Mouse (Mus musculus) kidney, postnatal 14 days (tissue): ENCODE results near the gene Smim15.

Source experiments
- DNase-seq: peaks from one replicate; pipeline ENCODE4 v3.0.0; 2022; ENCODE audit warnings: mixed read lengths

The Smim15 gene

DNA sequence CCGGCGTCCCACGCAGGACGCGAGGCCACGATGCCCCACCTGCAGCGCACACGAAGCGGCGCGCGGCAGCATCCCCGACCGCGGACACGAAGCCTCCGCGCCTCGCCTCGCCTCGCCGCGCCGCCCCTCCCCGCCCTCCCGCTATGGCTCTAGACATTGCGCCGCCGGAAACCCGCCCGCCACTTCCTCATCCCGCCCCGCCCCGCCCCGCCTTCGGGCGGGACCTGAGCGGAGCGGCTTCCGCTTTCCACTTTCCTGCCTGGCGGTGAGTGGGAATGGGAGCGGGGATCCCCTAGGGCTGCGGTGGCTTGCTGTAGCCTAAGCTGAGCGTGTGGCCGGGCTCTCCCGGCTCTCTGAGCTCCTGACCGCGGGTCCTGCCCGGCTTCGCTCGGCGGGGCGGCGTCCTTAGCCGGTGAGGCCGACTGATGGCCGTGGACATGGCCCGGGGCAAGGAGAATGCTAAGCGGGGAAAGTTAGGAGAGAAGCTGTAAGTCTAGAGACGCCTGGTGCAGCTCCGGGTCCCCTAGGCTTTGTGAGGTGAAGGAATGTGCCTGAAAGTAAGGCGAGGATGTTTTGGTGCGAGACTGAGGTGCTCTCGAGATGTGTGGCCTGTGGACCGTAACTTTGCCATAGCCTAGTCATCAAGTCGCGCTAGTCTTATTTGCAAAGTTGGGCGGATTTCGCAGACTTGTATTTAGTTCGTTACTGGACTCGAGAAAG is at the start of gene Smim15:
Smim15 (plus strand) TSS at position 225 of the 720 bp plus-strand sequence.
- peak; percentile 95 for DNase-seq

DNA sequence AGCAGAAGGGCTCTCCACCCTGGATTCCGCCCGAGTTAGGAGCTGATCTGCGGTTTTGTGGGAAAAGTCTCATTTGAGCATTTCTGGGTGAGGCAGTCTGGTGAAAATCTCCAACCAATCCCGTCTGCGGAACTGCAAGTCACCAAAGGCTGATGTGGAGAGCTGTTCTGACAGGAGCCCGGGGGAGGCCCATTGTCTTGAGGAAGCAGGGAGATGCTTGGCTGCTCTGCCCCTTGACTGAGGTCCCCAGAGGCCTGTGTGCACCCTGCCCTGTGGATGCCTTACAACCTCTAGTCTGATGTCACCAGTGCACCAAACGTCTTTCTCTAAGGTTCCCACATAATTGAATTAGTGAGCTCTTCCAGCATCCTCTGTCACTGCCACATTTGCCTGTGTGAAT is 49.0 kb upstream of the Smim15 start:
- DNase-seq: no peak

DNA sequence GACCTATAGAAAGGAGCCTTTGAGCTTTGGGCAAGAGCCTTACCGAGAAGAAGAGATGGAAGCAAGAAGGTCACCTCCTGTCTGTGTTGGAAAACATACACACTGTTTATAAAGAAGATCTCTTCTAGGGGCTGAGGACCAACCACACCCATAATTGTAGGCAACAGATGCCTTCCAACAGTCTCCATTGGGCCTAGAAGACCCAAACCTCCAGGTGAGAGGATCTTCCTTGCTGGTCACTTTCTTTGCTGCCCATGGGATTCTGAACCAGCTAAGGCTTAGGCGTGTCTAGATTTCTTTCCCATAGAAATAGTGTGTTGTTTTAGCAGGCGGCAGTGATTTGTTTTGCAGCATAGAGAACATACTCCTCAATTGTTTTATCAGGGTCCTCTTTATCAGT is 47.9 kb upstream of the Smim15 start:
- DNase-seq: no peak

DNA sequence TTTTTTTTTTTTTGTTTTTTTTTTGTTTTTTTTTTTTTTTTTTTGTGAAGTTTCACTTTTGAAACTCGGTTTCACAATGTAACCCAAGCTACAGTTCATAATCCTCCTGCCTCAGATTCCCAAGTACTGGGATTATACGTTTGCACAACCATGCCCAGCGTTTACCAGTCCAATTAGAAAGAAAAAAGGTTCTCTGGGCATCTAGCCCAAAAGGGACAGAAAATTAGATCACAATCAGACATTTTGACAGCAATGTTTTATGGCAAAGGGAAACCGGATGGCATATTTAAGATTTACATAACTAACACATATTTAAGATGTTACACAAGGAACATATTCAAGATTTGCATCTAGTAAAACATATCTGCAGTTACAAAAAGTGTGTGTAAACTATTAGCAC is 36.4 kb upstream of the Smim15 start:
- DNase-seq: no peak

DNA sequence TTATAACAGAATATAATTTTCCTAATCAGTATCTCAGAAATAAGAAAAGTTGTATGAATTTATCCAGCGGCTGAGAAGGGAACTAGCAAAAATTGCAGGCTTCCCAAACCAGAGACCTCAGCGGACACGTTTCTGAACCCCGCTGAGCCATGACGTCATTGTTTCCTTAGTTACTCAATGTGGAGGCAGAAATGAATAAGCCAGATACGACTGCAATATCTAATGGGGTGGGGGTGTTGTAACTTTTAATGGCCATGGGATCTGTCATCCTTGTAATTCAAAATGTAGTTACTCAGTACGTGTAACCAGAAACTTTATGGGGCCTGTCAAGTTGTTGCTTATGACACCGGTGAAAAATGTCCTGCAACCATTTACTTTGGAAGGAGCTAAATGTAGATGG is 31.1 kb upstream of the Smim15 start:
- no peak for DNase-seq

DNA sequence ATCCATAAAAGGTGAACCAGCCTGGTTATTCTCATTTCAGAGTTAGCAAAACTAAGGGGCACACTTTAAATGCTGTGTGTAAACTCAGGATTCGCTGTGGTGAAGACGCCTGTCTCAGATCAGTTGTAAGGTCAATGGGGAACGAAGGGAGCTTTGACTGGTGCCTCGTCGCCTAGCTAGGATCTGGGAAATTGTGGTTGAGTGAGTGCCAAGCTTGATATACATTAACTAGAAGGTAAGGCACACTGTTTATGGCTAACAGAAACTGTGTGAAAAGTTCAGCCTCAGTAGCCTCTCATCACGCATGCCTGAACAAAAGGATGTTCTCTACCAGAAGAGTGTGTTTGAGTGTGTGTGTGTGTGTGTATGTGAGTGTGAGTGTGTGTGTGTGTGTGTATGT is 30.4 kb upstream of the Smim15 start:
- DNase-seq: peak; percentile 81

DNA sequence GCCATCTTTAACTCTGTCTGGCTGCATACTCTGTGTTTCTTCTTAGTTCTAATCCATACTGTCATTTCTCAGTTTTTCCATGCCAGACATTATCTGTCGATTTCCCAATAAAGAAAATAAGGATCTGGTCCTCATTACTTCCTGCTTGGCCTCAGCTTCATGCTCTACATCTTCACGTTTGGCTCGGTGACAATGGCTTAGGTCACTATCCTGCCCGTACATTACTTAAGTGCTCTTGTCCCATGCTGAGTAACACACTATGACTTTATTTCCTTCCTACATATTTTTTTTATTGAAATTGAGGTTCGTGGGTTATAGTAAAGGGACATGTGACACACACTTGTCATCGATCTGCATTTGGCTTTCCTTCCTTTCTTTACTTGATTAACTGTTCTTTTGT is 29.1 kb upstream of the Smim15 start:
- DNase-seq: no peak

DNA sequence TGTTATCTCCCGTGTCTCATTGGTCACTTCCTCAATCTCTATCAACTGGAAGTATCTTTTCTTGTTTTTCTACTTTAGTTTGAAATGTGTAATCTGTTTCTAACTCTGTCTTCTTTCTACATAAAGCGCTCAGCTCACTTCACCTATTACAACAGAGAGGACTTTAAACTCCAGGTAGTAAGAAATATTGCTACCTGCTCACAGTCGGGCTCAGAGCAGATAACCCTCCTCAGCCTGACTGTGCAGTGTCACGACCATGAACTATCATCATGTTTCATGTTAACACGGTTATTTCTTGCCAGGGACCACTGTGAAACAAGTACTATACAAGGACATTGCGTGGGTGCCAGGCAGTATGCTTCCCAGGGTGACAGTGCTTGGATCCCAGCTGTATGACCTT is 26.9 kb upstream of the Smim15 start:
- DNase-seq: no peak

DNA sequence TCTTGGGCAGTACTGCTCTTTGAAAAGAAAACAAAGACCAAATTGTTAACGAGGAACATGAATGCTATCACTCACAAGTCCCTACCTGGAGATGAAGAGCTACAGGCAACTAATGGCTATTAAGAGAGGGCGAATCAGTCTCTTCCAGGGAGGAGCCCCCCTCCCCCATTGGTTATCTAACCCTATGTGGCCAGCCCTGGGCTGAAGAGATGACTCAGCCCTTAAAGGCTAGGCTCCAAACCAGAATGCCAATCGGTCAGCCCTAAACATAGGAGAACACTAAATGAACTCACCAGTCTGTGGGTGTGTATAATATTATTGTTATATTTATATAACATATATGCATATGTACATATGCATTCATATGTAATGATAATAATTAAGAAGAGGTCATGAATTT is 18.4 kb upstream of the Smim15 start:
- no peak for DNase-seq

DNA sequence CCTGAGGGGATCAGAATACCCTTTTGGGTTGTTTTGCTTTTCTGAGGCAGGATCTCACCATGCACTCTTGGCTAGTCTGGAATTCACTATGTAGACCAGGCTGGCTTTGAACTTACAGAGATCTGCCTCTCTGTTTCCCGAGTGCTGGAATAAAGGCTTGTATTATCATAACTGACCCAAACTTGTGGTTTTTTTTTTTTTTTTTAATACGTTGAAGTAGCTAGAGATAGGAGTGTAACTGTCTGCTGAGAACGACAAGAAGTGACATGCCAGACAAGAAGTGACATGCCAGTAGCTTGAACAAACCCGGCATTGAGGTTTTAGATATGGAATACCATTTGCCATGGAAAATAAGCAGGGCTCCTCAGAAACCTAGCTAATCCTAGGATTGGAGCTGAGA is 11.5 kb upstream of the Smim15 start:
- no peak for DNase-seq

DNA sequence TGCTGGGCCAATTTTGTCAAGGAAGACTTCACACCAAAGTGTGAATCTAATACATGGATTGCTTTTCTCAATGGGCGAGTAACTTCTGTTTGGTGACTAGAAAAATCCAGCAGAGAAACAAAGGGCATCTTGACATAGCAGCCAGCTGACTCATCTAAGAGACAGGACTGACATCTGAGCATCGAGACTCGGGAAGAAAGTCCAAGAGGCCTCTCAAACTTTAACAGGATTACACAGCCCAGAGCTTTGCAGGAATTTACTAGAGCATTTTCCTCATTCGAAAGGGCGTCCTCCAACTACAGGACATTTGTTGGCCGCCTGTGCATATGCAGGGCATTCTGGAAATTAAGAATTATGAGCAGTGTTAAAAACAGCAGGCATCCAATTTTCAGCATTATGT is 4.9 kb upstream of the Smim15 start:
- DNase-seq: peak; percentile 73

DNA sequence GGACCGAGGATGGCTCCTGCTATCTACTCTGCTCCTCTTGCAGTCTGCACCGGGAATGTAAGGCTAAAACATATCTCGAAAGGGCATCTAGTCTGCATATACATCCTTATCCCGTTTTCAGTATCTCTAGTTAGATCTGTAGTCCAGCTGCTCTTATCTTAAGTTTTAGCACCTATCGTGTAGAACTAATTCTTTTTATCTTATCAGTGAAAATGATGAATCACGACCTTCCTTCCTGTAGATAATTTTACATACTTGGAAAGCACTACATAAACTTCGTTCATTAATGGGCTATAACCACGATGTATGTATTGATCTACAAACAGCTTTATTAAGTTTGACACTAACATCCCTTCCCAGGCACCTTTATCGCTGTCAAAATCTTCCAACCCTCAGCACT is 4.3 kb upstream of the Smim15 start:
- no peak for DNase-seq

DNA sequence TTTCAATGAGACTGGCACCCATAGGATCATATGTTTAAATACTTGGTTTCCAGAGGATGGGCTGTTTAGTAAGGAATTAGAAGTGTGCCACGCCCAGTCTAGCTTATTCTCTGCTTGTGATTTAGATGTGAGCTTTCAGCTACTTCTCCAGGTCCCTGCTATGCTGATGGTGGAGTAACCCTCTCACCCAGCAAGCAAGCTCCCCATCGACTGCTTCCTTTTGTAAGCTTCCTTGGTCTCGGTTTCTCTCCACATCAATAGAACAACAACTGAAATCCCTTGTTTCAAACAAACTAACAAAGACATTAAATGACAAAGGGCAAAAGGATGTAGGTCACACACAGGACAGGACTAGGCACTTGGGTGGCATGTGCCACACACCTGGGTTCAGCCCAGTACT is 3.8 kb upstream of the Smim15 start:
- no peak for DNase-seq

DNA sequence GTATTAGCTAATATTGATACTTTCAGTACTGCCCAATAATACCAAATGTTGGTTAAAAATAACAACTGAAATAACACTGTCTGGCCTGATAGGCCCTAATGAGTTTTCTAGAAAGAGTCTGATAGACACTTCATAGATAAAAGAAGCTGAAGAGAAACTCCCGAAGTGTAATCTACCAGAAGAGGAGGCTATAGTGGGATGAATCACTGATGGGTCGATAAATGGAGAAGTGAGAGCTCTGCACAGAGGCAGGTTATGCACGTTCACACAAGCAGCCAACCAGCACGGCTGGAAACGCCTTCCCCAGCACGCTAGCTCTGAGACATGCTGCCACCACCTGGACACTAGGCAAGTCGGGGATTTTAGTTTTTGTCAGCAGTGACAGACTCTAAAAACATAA is 2.9 kb upstream of the Smim15 start:
- peak; percentile 84 for DNase-seq

DNA sequence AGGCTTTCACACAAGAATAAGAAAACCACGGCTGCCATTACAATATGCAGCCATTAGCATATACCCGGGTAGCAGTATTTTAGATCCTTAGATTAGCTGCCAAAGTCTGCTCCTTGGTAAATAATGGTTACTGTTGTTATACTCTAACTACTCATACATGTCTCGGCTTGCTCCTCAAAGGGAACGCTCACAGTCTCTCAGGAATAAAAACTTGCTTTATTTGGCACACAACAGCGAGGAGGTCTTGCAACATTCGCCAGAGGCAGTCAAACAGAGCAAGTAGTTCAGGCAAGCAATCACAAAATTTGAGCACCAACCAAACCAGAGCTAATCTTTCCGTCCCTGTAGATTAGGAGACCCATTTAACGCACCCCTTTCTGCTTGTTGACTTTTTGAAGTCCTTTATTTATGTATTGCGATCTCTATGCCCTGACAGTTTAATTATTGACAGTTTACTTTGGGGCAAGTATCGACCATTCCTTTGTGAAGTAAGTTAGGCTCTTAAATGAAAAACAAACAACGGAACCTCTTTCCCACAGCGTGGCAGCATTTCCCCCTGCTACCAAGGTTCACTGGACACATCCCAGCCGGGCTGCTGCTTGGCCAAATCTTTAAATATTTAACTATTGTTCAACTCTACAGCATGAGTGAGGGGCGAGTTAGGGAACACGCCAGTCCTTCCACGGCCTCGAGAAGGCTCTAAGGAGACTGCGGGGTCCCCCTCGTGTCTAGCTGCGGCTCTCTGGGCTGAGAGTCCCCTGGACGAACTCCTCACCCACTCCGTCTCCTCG is 620 bp upstream of the Smim15 start:
- DNase-seq: peak; percentile 73

DNA sequence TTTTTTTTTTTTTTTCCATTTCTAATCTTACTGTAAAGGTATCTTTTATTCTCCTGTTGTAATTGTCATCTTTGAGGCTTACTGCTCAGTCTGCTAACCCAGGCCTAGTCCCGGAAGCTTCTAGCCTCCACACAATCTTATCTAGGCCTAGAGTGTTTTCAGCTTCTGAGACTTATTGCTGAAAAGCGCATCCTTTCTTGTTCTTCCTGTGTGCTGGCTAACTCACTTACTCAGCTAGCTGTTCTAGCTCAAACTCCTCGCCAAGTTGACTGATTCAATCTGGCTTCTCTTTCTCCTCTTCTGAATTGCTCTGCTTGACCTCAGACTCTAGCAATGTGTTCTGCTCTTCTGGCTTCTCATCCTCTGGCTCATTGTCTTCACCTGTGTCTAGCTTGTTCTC is 1.4 kb downstream of the Smim15 start:
- no peak for DNase-seq

DNA sequence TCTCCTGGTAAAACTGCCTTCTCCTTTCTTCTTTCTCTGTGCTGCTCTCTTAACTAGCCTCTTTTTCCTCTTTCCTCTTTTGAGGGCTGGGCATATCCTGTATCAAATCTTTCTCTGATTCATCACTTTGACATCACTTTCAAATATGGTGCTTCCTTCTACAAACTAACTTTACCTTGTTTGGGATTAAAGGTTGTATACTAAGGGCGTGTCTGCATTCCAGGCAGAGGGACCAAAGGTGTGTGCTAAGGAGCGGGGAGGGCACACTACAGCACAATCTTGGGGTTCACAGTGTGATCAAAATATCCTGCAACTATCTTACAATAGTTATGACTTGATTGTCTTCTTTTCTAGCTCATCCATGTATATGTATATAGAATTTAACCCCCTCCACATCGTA is 1.8 kb downstream of the Smim15 start:
- DNase-seq: no peak

DNA sequence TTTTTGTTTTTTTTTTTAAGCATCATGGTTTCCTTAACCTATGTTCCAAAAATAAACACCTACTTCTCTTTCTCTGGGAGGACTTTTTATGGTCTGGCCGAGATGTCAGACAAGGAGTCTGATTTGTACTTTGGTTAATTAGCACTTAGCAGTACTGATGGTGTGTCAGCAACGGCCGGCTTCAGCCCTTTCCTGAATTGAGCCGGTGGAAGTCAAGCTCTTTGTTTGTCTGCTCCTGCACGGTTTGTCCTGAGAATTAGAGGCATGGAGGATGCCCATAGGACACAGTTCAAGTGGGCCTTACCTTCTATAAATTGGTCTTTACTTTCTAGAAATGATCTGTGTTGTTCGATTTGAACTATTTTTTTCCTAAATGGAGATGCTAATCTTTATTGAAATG is 2.6 kb downstream of the Smim15 start:
- no peak for DNase-seq

DNA sequence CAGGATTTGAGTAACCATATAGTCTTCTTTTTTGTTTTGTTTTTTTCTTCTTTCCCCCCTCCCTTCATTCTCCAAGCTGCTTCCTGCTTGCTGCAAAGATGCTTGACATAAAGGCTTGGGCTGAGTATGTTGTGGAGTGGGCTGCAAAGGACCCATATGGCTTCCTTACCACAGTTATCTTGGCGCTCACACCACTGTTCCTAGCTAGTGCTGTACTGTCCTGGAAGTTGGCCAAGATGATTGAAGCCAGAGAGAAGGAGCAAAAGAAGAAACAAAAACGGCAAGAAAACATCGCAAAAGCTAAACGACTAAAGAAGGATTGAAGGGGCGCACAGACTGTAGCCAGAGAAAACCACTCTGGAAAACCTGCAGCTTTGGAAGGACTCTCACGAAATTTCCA is 3.1 kb downstream of the Smim15 start:
- DNase-seq: no peak

DNA sequence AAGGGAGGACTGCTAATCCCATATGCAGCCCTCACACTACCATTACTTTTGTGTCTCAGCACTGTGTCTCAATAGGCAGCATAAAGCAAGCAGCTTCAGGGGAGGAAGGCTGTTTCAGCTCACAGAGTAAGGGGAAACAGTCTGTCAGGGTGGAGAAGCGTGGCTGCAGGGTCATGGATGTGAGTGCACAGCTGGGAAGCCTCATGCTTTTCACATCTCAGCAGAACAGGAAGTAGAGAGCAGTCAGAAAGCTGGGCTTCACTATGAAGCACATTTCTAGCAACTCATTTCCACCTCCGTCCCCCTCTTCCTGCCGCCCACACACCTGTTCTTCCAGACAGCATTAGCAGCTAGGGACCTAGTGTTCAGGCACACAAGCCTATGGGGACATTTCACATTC is 12.7 kb downstream of the Smim15 start:
- DNase-seq: peak; percentile 54

DNA sequence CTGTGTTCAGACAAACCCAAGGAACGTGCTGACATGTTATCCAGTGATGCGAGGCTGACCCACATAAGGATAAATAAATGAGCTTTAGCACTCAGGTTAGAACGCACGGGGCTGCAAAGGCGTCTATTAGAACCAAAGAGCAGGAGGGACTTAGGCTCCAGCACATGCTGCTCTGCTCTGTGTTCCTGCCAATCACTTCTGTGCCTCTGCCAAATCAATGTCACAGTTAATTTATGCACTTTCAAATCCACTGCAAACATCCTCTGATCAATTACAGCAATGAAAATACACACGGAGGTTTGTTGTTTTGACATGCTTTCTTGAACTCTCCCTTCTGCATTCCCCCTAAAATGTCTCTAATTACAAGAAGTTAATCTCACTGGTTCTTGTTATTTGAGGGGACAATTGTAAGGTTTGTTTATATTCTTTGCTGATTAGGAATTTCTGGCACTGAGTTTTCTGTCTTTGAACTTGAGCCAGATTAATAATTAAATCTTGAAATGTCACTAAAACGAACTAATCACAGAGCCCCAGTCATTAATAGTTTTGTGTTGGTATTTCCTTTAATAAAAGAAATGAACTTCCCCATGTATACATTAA is 16.1 kb downstream of the Smim15 start:
- peak; percentile 45 for DNase-seq

DNA sequence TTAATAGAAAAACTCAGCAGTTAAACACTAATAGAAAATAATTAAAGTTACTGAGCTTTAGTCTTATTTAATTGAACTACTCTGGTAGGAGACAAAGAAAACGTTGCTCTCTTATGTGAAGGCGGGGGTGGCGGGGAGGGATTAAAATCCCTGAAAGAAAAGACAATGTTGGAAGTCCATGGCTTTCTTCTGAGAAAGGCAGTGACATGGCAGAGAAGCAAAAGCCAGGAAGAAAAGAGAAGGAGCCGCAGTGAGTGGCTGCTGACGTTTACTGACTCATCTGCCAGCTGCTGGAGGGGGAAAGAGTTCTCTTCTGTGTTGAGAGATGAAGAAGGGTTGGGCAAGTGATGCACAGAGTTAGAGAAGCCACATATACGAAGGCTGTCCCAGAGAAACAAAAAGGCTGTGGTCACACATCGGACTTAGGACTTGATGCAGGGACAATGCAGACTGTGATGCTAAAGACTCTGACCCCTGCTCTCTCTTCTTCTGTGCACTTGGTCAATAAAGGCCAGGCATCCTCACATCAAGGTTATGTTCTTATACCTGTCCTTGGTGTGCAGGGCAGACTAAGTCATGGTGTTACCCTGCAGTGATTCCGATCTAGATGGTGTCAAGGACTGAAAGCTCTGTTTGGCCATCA is 16.8 kb downstream of the Smim15 start:
- no peak for DNase-seq

DNA sequence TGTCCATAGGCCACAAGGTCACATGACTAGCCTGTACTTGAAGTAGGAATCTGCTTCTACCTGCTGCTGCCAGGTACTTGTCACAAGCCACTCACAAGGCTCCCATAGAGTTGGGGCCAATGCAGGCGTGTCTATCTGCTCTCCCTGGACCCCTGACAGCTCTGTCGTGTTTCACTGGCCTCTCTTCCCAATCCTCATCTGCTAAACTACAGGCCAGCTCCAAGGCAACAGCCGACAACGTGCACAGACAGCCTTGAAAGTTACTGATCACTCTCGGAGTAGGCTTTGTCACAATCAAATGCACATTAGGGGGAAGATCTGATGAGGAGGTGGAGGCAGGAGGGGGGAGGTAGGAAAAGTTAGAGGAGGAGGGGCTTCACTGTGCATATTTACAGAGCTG is 18.7 kb downstream of the Smim15 start:
- no peak for DNase-seq
